ENCODE assay signal across 8 mouse cellular contexts in genomic region chr6:59209299-59209707, GRCm38 (mm10). TPM values are rescaled to one million over a fixed set of nuclear protein-coding genes. Genes with fewer than 3 reads are reported as not detected.
DNase-seq lines count a peak whose midpoint lies in the region; ATAC-seq lines count a peak whose summit lies in the region.

No protein-coding gene starts in this region.

- H3K9me3 ChIP-seq in forebrain, embryonic 16.5 days (ENCODE audit: control insufficient read depth, low read length), result no peaks in the 10 kb centered on the region

- peak overlapping the region; percentile 67 for H3K9ac ChIP-seq in forebrain, embryonic 16.5 days (replicated peaks; ENCODE audit: low read depth, low read length)

- peaks cover 3% of the 10 kb centered on the region; the same call in 1 of the 2 replicates for H3K4me1 ChIP-seq in forebrain, embryonic 16.5 days (replicated peaks; ENCODE audit: control insufficient read depth, insufficient read depth, low read length)

- no peak overlapping the region; the same call in 1 of the 2 replicates for H3K27ac ChIP-seq in forebrain, embryonic 16.5 days (ENCODE audit: low read length)

- 37% methylated on average over 5 of the region's 5 CpGs for WGBS in forebrain, embryonic 16.5 days

- peak overlapping the region; percentile 64 for H3K4me2 ChIP-seq in forebrain, embryonic 16.5 days (ENCODE audit: low read length)

- H3K4me3 ChIP-seq in forebrain, embryonic 16.5 days (replicated peaks; ENCODE audit: low read length), result peak overlapping the region; percentile 53

- DNase-seq in ovary, postnatal 10 days (ENCODE audit: low spot score), result peak; percentile 5
- no peak for DNase-seq in ovary, postnatal 36 days (ENCODE audit: low spot score)
- peak; percentile 63 for DNase-seq in adipocyte (ENCODE audit: low spot score)
- DNase-seq in kidney, postnatal 25 days, result peak; percentile 15 to 41
- peak; percentile 70 for DNase-seq in lung, postnatal 25 days (ENCODE audit: low spot score)
- DNase-seq in telencephalon, adult 2 months (ENCODE audit: low read depth, low spot score), result peak; percentile 49
- DNase-seq in gastrocnemius, postnatal 25 days, result no peak

- no peaks in the 10 kb centered on the region for H3K36me3 ChIP-seq in forebrain, embryonic 16.5 days (ENCODE audit: control insufficient read depth, insufficient read depth)

- peak; percentile 71 for ATAC-seq in forebrain, embryonic 16.5 days

- H3K27me3 ChIP-seq in forebrain, embryonic 16.5 days (replicated peaks; ENCODE audit: control insufficient read depth, insufficient read depth, low read length), result no peaks in the 10 kb centered on the region

RNA-seq across cellular contexts. Expression of gene Tigd2, which starts 0.6 kb away (rescaled TPM):
- polyA plus RNA-seq in forebrain, embryonic 16.5 days (2015; fragmentation: Nextera tagmentation; extraction: Ambion mirVana), result 7.4 and 8.1 TPM in 2 replicates
- 1 to 10 TPM; 8.5 to 9.1 TPM for total RNA-seq in gastrocnemius, postnatal 25 days (2021)

Comparison
In these comparisons a context has a peak if more than half of its experiments do, and no peak if none do; other contexts are left out.
1. DNase-seq: peak in ovary, postnatal 10 days (single experiment), adipocyte (single experiment), kidney, postnatal 25 days (2 of 2), lung, postnatal 25 days (single experiment) and telencephalon, adult 2 months (single experiment); none in ovary, postnatal 36 days (single experiment) and gastrocnemius, postnatal 25 days (single experiment).